Mouse (Mus musculus): ENCODE measurements at regions not wholly inside any gene's neighbourhood (a gene's known extent, or its start where the extent isn't known, plus 50 kb on each side); places are given as distances from the start of the nearest gene placed in this dataset.

GRCm38 (mm10) chr4:12620059-12620755, 448.4 kb upstream of the Fam92a start:
- DNase-seq = no peak

- DNase-seq = no peak
These were observed 444.9 kb upstream of the Fam92a start for GRCm38 (mm10) chr4:12616665-12617064.

- DNase-seq = no peak
These were observed 439.7 kb upstream of the Fam92a start for GRCm38 (mm10) chr4:12611511-12611910.

GRCm38 (mm10) chr4:12601165-12601919, 429.5 kb upstream of the Fam92a start:
- DNase-seq = no peak

- DNase-seq = peak; percentile 6
These were observed 424.1 kb upstream of the Fam92a start for GRCm38 (mm10) chr4:12595801-12596515.

GRCm38 (mm10) chr4:12592973-12593372, 421.2 kb upstream of the Fam92a start:
- no peak for DNase-seq

GRCm38 (mm10) chr4:12578102-12578501, 406.3 kb upstream of the Fam92a start:
- no peak for DNase-seq

- DNase-seq = no peak
These were observed 400.1 kb upstream of the Fam92a start for GRCm38 (mm10) chr4:12571881-12572280.

GRCm38 (mm10) chr4:12570689-12571088, 398.9 kb upstream of the Fam92a start:
- DNase-seq = peak; percentile 15

GRCm38 (mm10) chr4:12567643-12568042, 395.8 kb upstream of the Fam92a start:
- no peak for DNase-seq

- no peak for DNase-seq
These were observed 391.2 kb upstream of the Fam92a start for GRCm38 (mm10) chr4:12563016-12563415.

GRCm38 (mm10) chr4:12560546-12560945, 388.7 kb upstream of the Fam92a start:
- no peak for DNase-seq

- no peak for DNase-seq
These were observed 388.2 kb upstream of the Fam92a start for GRCm38 (mm10) chr4:12560015-12560414.

- DNase-seq = no peak
These were observed 385.3 kb upstream of the Fam92a start for GRCm38 (mm10) chr4:12557105-12557504.

- no peak for DNase-seq
These were observed 377.4 kb upstream of the Fam92a start for GRCm38 (mm10) chr4:12549265-12549664.

- DNase-seq = no peak
These were observed 372.1 kb upstream of the Fam92a start for GRCm38 (mm10) chr4:12543906-12544305.

GRCm38 (mm10) chr4:12541508-12541907, 369.7 kb upstream of the Fam92a start:
- no peak for DNase-seq

GRCm38 (mm10) chr4:12539184-12539791, 367.5 kb upstream of the Fam92a start:
- DNase-seq = no peak

GRCm38 (mm10) chr4:12538694-12539121, 366.9 kb upstream of the Fam92a start:
- peak; percentile 13 for DNase-seq

GRCm38 (mm10) chr4:12538043-12538442, 366.2 kb upstream of the Fam92a start:
- DNase-seq = no peak

GRCm38 (mm10) chr4:12534151-12534550, 362.3 kb upstream of the Fam92a start:
- DNase-seq = no peak

- DNase-seq = no peak
These were observed 361.1 kb upstream of the Fam92a start for GRCm38 (mm10) chr4:12532961-12533360.

GRCm38 (mm10) chr4:12522358-12522757, 350.5 kb upstream of the Fam92a start:
- DNase-seq = no peak
